Mouse (Mus musculus) embryonic facial prominence, embryonic 15.5 days (tissue): ENCODE data around the gene Mgll. TPM values are rescaled to one million over a fixed set of nuclear protein-coding genes. Genes with fewer than 3 reads are reported as not detected.

Experiments
- ATAC-seq: fragments of 200-750 bp; cut with Nextera tagmentation; 2 replicates; pipeline ENCODE4 v1.8.0; 2017; ENCODE audit warnings: low read depth, moderate TSS enrichment; ENCODE audit not compliant: insufficient number of reproducible peaks, low FRiP score, low TSS enrichment
- H3K27ac ChIP-seq: fragments of 300-500 bp; sonication (generic); replicated peaks from 2 replicates; pipeline ENCODE4 v1.5.1; 2015; ENCODE audit warnings: mild to moderate bottlenecking, inconsistent platforms
- H3K27me3 ChIP-seq: fragments of 300-500 bp; sonication (generic); 2 replicates; pipeline ENCODE4 v1.6.1; 2015; ENCODE audit warnings: inconsistent platforms
- H3K36me3 ChIP-seq: fragments of 300-500 bp; sonication (generic); 2 replicates; pipeline ENCODE4 v1.6.1; 2015; ENCODE audit warnings: mild to moderate bottlenecking, inconsistent platforms
- H3K4me1 ChIP-seq: fragments of 300-500 bp; sonication (generic); 2 replicates; pipeline ENCODE4 v1.6.1; 2015; ENCODE audit warnings: inconsistent platforms
- H3K4me2 ChIP-seq: fragments of 300-500 bp; sonication (generic); replicated peaks from 2 replicates; pipeline ENCODE4 v1.6.1; 2015; ENCODE audit warnings: mild to moderate bottlenecking, inconsistent platforms
- H3K4me3 ChIP-seq: fragments of 300-500 bp; sonication (generic); replicated peaks from 2 replicates; pipeline ENCODE4 v1.5.1; 2015; ENCODE audit warnings: mild to moderate bottlenecking, inconsistent platforms
- H3K9ac ChIP-seq: fragments of 300-500 bp; sonication (generic); 2 replicates; pipeline ENCODE4 v1.6.1; 2015; ENCODE audit warnings: inconsistent platforms
- H3K9me3 ChIP-seq: fragments of 300-500 bp; sonication (generic); replicated peaks from 2 replicates; pipeline ENCODE4 v1.6.1; 2016; ENCODE audit warnings: inconsistent platforms
- WGBS: fragments of 180-500 bp; shearing (Covaris S2); methylation state at CpG from one replicate; pipeline ENCODE4 v1.1.7; 2015; 5-methylcytosine and 5-hydroxymethylcytosine counted together
- polyA plus RNA-seq: library from polyadenylated mRNA; unstranded; fragments of >200 nt; fragmentation: Nextera tagmentation; extraction: Ambion mirVana; gene quantifications from 2 replicates; pipeline ENCODE4 v1.2.1, GENCODE M21; 2015

The Mgll gene
- polyA plus RNA-seq, 1 experiment from 2014 or later = 28.7 TPM

DNA sequence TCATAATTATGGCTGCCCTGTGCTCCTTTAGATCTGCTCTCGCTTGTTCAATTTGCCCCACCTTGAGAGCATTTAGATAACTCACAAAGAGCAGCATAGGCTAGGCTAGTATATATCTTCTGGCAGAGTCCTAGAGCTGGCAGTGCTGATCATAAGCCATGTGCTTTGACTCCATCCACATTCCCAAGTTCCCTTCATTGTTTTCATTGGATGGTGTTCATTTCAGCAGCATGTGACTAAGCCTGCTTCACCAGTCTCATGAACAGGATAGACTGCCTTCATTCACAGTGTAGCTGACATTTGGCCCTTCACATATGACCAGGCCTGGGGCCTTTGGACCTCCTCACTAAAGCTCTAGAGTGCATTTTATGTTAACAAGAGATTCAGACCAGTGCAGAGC is 21.3 kb upstream of the Mgll start:
- Histone ChIP-seq H3K9ac (no peak overlapping the region), H3K4me1 (0 out of 2 replicates have a peak, but pooled peaks cover 4% of the 10 kb centered on the region), H3K9me3 (no peaks in the 10 kb centered on the region), H3K36me3 (no peaks in the 10 kb centered on the region), H3K27me3 (no peaks in the 10 kb centered on the region), H3K4me3 (no peak overlapping the region), H3K4me2 (no peak overlapping the region), H3K27ac (no peak overlapping the region)
- ATAC-seq = no peak
- WGBS = 85% methylated on average over 1 of the region's 1 CpGs

DNA sequence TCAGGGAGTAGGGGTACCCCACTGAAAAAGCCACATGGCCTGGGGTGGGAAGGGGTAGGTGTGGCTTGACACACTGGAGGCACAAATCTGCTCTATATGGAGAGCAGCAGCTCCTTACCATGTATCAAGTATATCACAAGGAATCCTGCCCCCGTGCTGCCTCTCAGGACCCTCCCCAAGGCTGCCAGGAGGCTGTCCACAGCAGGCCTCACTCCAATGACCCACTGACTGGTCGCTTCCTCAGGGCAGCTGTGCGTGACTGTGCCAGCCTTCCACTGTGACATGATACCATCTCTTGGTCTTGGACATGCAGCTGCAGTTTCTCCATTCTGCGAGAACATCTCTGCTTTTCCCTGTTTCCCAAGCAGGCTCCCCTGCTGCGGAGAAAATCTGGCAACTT is 20.5 kb upstream of the Mgll start:
- Histone ChIP-seq H3K27ac (peak overlapping the region; percentile 28; the same call in 1 of the 2 replicates), H3K9ac (no peak overlapping the region), H3K4me3 (no peak overlapping the region), H3K9me3 (no peaks in the 10 kb centered on the region), H3K27me3 (no peaks in the 10 kb centered on the region), H3K36me3 (no peaks in the 10 kb centered on the region), H3K4me2 (no peak overlapping the region), H3K4me1 (0 out of 2 replicates have a peak, but pooled peaks cover 4% of the 10 kb centered on the region)
- WGBS = 67% methylated on average over 5 of the region's 5 CpGs
- no peak for ATAC-seq

DNA sequence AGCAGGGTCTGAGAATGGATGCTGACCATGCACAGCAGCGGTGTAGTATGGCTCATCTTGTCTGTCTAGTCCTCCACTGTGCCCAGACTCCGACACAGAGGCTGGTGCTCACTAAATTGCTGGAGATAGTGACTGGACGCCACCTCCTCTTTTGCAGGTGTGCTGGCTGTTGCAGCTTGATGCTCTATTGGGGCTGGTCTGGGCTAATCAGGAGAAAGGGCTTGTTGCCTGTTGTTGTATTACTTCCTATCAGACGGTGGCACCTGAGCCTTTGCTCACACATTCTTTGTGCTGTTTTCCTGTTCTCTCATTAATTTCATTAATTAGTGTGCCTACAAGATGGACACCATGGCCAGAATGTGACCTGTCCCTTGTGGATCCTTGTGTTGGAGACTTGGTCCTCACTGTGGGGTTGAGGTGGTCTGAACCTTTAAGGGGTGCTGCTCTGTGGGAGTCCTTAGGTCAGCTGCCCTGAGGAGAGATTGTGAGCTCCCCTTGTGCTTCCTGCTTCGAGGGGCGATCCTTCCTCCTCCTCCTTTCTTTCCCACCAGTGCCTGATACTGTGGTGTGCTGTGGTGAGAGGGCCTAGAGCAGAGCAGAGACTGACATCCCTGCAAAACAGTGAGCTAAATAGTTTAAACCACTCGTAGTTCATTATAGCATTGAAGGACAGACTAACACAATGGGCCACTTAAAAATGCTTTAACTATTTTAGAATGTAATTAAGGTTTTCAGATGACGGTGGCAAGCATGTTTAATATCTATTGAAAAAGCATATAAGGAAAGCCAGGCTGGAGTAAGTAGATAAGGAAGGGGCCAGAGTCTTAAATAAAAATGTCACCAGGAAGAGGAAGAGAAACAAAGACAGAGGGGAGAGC is 15.6 kb upstream of the Mgll start:
- WGBS = 76% methylated on average over 8 of the region's 8 CpGs
- no peak for ATAC-seq
- no peak overlapping the region for H3K27ac ChIP-seq
- H3K9me3 ChIP-seq = no peaks in the 10 kb centered on the region
- no peak overlapping the region for H3K4me3 ChIP-seq
- 0 out of 2 replicates have a peak, but pooled peaks cover 4% of the 10 kb centered on the region for H3K4me1 ChIP-seq
- no peaks in the 10 kb centered on the region for H3K36me3 ChIP-seq
- H3K4me2 ChIP-seq = no peak overlapping the region
- H3K9ac ChIP-seq = no peak overlapping the region
- H3K27me3 ChIP-seq = no peaks in the 10 kb centered on the region

DNA sequence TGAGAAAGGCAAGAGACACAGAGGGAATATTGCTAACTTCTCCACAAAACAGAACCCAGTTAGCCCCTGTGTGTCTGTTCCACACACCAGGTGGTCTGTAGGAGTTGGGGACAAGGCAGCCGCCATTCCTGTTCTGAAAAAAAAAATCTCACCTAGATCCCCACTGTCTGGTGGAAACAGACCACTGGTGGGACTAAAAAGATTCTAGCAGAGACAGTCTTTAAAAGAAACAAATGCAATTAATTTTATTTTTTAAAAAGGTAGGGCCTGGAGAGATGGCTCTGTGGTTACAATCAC is 15.0 kb upstream of the Mgll start:
- no peak for ATAC-seq
- no peaks in the 10 kb centered on the region for H3K27me3 ChIP-seq
- H3K4me2 ChIP-seq = no peak overlapping the region
- H3K9ac ChIP-seq = no peak overlapping the region
- 81% methylated on average over 1 of the region's 1 CpGs for WGBS
- H3K36me3 ChIP-seq = no peaks in the 10 kb centered on the region
- H3K4me1 ChIP-seq = 0 out of 2 replicates have a peak, but pooled peaks cover 4% of the 10 kb centered on the region
- no peak overlapping the region for H3K4me3 ChIP-seq
- no peaks in the 10 kb centered on the region for H3K9me3 ChIP-seq
- no peak overlapping the region for H3K27ac ChIP-seq

GRCm38 (mm10) chr6:88711313-88711712 is 12.9 kb upstream of the Mgll start:
- ATAC-seq = no peak
- H3K4me3 ChIP-seq = no peak overlapping the region
- no peak overlapping the region for H3K27ac ChIP-seq
- H3K4me1 ChIP-seq = no peaks in the 10 kb centered on the region
- H3K9ac ChIP-seq = no peak overlapping the region
- WGBS = 79% methylated on average over 3 of the region's 3 CpGs
- H3K36me3 ChIP-seq = no peaks in the 10 kb centered on the region
- H3K4me2 ChIP-seq = no peak overlapping the region
- no peaks in the 10 kb centered on the region for H3K27me3 ChIP-seq
- no peaks in the 10 kb centered on the region for H3K9me3 ChIP-seq

GRCm38 (mm10) chr6:88712083-88712482 is 12.1 kb upstream of the Mgll start:
- H3K4me2 ChIP-seq = no peak overlapping the region
- WGBS = 81% methylated on average over 4 of the region's 4 CpGs

GRCm38 (mm10) chr6:88713320-88713719 is 10.9 kb upstream of the Mgll start:
- Histone ChIP-seq H3K36me3 (no peaks in the 10 kb centered on the region), H3K4me1 (no peaks in the 10 kb centered on the region), H3K4me3 (no peak overlapping the region), H3K9ac (no peak overlapping the region), H3K27ac (no peak overlapping the region), H3K4me2 (no peak overlapping the region), H3K9me3 (no peaks in the 10 kb centered on the region), H3K27me3 (no peaks in the 10 kb centered on the region)
- no peak for ATAC-seq

More at GRCm38 (mm10) chr6:88712083-88712482, 12.1 kb upstream of the Mgll start:
- no peak overlapping the region for H3K4me3 ChIP-seq
- H3K36me3 ChIP-seq = no peaks in the 10 kb centered on the region
- no peaks in the 10 kb centered on the region for H3K4me1 ChIP-seq
- H3K9ac ChIP-seq = no peak overlapping the region
- no peaks in the 10 kb centered on the region for H3K27me3 ChIP-seq
- no peaks in the 10 kb centered on the region for H3K9me3 ChIP-seq
- H3K27ac ChIP-seq = no peak overlapping the region
- no peak for ATAC-seq

DNA sequence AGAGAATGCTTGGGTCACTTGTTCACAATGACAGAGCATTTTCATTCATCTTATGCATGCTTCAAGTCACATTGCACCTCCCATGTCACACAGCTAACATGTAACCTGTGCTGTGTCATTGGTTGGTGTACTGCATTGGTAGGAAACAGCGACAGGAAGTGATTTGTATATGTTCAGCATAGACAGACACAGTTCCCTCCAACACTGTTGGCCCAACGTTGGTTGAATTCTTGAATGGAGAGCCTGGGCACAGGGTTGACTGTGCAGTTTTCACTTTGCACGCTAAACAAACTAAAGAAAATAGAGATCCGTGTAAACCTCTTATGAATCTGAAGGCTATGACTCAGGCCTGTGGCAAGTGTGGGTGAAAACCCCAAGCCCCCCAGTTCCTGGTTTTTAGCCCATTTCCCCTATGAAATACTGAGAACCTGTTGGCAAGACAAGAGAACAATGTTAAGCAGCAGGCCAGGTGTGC is 10.0 kb upstream of the Mgll start:
- no peaks in the 10 kb centered on the region for H3K27me3 ChIP-seq
- H3K36me3 ChIP-seq = no peaks in the 10 kb centered on the region
- H3K9me3 ChIP-seq = no peaks in the 10 kb centered on the region
- no peak overlapping the region for H3K4me3 ChIP-seq
- no peak for ATAC-seq
- H3K4me2 ChIP-seq = no peak overlapping the region
- no peak overlapping the region for H3K9ac ChIP-seq
- no peak overlapping the region for H3K27ac ChIP-seq
- no peaks in the 10 kb centered on the region for H3K4me1 ChIP-seq
- 89% methylated on average over 4 of the region's 4 CpGs for WGBS

GRCm38 (mm10) chr6:88715378-88715781 is 8.8 kb upstream of the Mgll start:
- H3K36me3 ChIP-seq = no peaks in the 10 kb centered on the region
- no peak overlapping the region for H3K27ac ChIP-seq
- no peaks in the 10 kb centered on the region for H3K4me1 ChIP-seq
- H3K27me3 ChIP-seq = no peaks in the 10 kb centered on the region
- no peak overlapping the region for H3K4me2 ChIP-seq
- no peak overlapping the region for H3K9ac ChIP-seq
- ATAC-seq = no peak
- H3K9me3 ChIP-seq = no peaks in the 10 kb centered on the region
- H3K4me3 ChIP-seq = no peak overlapping the region
- 54% methylated on average over 9 of the region's 9 CpGs for WGBS

DNA sequence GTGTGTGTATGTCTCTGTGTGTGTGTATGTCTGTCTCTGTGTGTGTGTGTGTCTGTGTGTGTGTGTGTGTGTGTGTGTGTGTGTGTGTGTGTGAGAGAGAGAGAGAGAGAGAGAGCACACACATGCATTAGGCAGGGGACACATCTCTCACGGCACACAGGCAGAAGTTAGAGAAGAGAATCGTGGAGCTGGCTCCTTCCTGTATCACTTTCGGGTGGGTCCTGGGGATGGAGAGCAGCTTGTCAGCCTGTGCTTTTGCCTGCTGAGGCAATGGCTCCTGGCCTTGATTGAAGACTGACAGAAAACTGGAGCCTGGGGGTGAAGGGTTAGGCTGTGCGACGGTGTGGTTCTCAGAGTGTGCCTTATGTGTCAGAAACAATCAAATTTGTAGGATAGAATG is 8.2 kb upstream of the Mgll start:
- H3K4me1 ChIP-seq = no peaks in the 10 kb centered on the region
- H3K36me3 ChIP-seq = no peaks in the 10 kb centered on the region
- no peak overlapping the region for H3K4me2 ChIP-seq
- no peaks in the 10 kb centered on the region for H3K9me3 ChIP-seq
- no peak overlapping the region for H3K9ac ChIP-seq
- no peak overlapping the region for H3K27ac ChIP-seq
- WGBS = 36% methylated on average over 5 of the region's 5 CpGs
- no peak overlapping the region for H3K4me3 ChIP-seq
- H3K27me3 ChIP-seq = no peaks in the 10 kb centered on the region
- ATAC-seq = no peak

DNA sequence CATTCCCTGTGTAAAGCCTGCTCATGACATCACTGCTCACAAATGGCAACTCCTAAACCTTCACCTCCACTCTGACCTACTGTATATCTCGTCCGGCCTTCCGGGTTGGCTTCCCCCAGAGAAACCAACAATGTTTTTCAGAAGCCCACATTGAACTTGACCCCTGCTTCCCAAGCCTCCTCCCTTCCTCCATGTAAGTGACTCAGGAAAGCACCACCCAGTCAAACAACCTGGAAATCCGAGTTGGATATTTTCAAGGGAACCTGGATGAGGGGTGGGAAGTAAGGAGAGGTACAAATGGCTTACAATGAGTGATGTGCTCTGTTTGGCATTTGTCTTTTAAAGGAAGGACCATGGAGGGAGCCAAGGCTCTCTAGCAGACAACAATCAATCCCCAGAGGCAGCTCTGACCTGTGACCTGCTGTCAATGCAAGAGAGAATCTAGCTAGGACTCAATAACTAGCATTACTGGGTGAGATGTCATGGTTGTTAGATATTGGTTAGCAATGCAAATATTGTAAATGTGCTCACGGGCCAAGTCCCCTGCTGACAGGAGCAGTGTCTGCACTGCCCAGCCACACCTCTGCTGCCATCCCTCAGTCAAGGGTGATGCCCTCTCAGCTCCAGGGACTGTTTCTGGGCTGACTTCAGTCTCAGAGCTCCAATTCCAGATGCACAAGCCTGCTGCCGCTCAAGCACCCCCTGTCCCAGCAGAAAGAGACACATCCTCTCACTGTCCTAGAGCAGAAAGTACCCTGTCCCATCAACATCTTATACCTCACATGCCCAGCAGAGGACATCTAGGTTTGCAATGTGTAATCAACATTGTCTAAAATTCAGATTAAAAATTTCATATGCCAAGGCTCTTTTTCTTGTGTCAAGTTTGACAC is 6.8 kb upstream of the Mgll start:
- WGBS = 66% methylated on average over 6 of the region's 6 CpGs
- no peak overlapping the region for H3K4me3 ChIP-seq
- ATAC-seq = no peak
- H3K4me1 ChIP-seq = no peaks in the 10 kb centered on the region
- no peaks in the 10 kb centered on the region for H3K36me3 ChIP-seq
- H3K27ac ChIP-seq = no peak overlapping the region
- no peak overlapping the region for H3K4me2 ChIP-seq
- H3K9ac ChIP-seq = no peak overlapping the region
- H3K9me3 ChIP-seq = no peaks in the 10 kb centered on the region
- no peaks in the 10 kb centered on the region for H3K27me3 ChIP-seq
